Mouse (Mus musculus): ENCODE measurements around the gene Lkaaear1.

The Lkaaear1 gene

DNA sequence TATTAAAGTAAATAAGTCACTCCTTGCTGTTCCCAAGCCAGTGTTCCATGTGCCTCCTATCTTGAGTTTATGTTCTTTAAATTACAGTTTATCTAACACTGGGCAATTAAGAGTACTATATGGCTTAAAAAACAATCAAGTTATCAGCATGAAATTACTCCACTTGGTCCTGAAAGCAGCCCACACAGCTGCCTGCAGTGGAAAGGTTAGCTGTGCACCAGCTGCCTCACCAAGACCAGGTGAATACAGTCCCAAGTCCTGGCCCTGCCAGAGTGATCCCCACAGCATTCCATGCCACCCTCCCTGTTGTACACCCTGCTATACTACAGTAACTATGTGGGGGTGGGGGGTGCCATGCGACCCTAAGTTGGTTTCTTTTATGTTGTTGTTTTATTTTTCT, 44.7 kb downstream of the Lkaaear1 start:
- no peak for DNase-seq (ENCODE audit: low read depth, low spot score)

DNA sequence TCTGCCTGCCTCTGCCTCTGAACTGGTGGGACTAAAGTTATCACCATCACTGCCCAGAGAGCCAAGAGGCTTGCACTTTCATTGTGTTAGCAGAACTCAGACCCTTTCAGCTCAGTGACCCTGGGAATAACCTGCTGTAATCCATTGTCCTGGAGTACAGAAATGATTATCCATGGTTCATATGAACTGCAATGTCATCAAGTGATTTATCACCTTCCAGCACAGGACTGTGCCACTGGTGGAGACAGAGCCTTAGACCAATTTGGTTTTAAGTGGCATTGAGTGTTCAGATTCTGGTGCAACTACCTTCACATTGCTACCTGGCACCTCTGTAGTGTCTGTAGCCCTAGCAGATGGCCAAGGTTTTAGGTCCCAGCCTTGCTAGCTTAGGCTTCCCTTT, 45.2 kb downstream of the Lkaaear1 start:
- DNase-seq (ENCODE audit: low read depth, low spot score), result no peak

DNA sequence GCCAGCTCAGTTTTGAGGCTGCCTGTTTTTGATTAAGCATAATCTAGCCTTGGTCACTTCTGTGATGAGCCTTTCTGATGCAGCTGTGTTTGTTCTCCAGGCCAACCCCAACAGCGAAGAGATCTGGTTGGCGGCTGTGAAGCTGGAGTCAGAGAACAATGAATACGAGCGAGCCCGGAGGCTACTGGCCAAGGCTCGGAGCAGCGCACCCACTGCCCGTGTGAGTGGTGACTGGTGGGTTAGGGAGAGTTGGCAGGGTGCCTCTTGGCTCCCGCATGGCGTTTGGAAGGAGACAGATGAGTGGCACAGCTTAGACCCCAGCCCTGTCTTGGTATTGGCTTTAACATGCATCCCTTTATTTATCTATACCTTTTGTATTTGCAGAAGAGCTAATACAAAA, 49.3 kb downstream of the Lkaaear1 start:
- no peak for DNase-seq (ENCODE audit: low read depth, low spot score)

Data from 3T3-L1 (cell line).